Mouse (Mus musculus): ENCODE results near the gene Camta1.

Gene Camta1

DNA sequence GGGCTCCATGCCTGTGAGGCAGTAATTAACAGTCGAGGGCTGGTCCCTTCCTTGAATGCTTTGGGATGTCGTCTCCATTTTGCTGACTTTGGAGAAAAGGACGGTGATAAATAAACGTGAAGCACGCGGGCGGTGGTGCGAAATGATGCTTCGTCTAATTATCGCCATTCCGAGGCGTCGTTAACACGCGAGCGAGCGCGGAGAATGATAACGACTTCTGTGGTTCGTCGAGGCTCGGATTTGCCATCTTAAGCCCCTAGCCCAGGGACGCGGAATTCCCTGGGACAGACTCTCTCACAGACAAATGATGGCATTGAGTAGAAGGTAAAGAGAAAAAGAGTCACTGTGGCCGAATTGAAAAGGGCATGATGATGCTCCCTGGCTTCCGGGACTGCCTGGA is 485.4 kb downstream of the Camta1 start:
- no peak for DNase-seq (ENCODE audit: low spot score)

DNA sequence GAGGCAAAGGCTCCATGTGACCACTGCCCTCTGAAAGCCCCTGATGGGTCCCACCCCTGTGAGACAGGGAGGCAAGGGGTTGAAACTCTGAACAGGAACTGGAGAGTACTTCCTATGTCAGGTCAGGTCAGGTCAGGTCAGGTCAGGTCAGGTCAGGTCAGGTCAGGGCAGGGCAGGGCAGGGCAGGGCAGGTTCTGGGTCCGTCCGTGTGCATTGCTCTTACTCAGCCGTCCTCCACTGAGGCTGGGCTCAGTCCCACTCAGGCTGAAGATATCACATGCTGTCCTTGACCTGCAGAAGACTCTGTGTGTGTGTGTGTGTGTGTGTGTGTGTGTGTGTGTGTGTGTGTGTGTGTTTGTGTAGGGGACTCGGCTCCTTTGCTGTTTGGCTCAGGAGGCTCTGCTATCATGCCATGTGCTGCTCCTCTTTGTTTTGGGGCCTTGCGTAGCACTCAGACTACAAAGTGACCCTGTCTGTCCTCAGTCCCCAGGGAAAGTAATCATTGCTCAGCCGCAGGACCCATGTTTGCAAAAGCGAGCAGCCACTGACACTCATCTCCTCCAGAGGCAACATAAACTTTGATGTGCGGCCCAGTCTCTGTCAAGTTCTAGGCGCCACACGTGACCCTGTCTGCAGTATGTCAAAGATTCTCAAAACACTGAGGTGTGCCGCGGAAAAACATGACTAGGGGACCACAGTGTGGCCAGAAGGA is 488.7 kb downstream of the Camta1 start:
- no peak for DNase-seq (ENCODE audit: low spot score)

DNA sequence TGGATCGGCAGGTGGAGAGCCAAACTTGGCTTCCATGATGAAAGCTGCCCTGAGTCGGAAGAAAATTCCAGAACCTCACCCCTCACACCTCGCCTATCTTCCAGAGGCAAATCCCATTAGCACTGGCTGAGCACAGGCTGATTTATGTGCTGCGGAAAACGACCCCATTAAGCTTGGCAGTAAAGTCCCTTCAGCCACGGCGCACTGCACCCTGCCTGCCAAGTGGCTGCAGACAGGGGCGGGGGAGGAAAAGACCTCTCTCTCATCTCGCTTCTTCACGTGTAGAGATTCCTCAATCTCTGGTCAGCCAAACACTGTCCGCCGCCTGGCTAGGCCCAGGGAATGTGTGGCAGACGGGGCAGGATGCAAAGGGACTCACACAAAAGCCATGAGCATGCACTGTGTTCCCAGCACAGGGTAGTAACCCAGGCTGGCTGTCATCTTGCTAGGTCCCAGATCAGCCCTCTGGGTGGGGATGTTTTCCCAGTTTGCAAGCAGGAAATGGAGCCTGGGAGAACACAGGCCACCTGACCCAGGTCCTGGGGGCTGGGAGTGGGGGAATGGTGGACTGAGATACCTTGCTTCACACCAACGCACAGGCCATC is 494.6 kb downstream of the Camta1 start:
- DNase-seq (ENCODE audit: low spot score) = no peak

DNA sequence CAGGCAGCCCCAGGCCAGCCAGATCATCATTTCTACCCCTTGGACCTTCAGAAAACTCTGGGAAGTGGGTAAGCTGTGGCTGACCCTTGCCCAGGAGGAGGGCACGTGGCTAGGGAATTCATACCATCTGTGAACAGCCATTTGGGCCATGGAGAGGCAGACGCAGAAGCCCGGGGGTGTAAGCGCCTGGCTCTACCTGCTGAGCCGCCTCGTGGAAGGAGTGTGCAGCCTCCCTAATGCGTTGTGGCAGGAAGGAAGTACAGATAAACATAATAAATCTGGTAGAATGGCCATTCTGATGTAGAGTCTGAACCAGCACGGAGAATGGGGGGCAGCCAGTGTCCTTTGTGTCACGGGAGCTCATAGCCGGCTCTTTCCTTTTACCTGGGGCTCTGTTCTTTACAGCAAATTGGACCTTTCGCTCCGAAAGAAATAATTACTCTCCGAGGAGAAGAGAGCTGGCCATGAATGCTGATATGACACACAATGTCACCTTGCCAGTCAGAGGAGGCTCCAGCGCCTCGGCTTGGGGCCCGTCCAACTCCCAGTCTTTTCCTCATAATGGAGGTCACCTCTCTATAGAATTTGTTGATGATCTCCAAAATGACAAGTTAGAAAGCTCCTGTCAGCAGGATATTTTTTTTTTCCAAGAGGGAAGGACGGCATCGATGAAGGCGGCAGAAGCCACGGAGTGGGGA is 500.6 kb downstream of the Camta1 start:
- no peak for DNase-seq (ENCODE audit: low spot score)

DNA sequence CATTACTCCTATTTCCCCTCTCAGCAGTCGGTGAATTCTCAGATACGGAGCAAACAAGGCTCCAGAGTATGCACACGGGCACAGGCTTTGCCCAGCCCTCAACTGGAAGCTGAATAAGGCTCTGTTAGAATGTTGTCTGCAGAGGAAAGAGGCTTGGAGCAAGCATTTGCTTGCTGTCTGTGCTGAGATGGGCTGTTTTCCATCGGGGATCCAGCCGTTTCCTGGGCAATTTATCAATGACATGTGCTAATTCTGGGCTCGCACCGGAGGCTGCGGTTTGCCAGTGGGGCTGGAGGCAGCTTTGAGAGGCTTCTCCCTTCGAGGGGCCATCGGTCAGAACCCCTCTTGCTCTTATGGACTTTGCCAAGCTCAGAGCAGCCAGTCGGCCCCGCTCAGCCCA is 506.2 kb downstream of the Camta1 start:
- DNase-seq (ENCODE audit: low spot score) = no peak

DNA sequence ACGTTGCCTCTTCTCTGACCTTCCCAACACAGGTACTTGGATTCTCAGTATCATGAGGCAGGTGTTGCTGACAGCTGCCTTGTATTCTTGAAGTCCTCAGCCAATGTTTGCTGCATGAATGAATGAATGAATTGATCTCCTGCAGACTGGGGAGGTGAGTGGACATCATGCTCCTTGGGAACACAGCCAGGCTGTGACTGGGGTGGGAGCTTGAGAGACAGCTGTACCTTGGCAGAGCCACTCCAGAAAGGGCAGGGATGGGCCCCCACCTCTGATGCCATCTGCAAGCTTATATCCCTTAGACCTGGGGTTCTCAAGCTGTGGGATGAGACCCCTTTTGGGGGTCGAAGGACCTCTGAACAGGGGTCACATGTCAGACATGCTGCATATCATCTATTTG is 508.9 kb downstream of the Camta1 start:
- no peak for DNase-seq (ENCODE audit: low spot score)

DNA sequence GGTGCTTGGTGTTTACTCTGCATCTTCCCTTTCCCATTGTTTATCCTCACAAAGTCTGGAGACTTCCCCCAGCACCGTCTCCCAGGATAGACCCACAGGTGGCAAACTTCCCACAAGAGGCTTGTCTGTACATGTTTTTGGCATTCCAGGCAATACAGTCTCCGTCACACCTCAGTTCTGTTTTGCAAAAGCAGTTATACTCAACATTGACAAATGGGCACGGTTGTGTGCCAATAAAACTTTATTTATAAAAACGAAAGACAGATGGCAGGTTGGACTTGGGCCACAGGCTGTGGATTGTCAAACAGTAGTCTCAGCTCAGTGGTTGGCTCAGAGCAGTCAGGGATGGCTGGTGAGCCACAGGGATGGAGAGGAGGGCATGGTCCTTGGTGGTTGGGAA is 509.4 kb downstream of the Camta1 start:
- no peak for DNase-seq (ENCODE audit: low spot score)

DNA sequence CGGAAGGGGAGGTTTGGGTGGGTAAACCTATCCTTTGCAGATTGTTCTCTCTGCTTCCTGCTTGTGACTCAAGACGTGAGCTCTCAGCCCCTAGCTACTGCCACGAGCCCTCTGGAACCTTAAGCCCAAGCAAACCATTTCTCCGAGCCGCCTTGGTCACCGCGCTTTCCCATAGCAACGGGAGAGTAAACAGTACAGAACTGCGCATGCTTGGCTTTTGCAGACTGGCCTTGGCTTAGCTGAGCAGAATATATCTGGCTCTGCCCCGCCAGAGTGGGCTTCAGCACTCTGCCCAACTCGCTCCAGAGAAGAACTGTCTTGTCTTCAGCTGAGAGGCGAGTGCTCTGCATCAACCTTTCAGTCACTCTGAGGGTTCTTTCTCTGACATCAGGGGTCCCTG is 509.9 kb downstream of the Camta1 start:
- no peak for DNase-seq (ENCODE audit: low spot score)

DNA sequence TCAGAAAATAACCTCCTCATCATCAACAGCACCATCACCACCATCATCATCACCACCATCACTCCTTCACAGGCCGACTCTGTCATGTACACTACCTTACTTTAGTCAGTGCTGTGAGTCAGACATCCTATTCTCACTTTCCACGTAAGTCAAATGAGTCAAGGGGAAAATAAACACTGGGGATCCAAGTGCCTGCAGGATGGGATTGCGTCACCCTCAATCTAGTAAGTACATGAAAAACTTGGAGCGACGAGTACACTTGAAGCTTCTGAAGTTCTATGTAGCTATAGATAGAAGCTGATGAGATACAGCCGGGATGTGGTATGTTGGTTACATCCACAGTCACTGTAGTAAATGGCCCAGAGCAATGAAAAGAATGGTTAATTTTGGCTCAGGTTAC is 514.1 kb downstream of the Camta1 start:
- DNase-seq (ENCODE audit: low spot score) = no peak

DNA sequence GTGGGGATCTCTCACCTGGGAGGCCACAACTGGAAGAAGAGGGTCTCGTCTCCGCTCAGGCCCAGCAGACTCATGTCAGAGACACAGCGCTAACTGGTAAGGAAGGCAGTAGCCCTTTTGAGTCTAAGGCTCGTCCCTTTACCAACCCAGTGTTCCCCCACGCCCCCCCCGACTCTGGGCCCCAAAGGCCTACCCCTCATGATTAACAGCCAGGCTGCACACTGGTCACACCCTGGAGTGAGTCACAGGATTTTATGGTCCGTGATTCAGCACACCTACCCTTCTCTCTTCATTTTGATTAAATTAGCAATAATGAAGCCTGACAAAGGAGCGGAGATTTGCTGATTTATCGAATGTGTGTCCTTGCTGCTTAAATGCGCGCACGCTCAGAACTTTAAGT is 515.0 kb downstream of the Camta1 start:
- no peak for DNase-seq (ENCODE audit: low spot score)

DNA sequence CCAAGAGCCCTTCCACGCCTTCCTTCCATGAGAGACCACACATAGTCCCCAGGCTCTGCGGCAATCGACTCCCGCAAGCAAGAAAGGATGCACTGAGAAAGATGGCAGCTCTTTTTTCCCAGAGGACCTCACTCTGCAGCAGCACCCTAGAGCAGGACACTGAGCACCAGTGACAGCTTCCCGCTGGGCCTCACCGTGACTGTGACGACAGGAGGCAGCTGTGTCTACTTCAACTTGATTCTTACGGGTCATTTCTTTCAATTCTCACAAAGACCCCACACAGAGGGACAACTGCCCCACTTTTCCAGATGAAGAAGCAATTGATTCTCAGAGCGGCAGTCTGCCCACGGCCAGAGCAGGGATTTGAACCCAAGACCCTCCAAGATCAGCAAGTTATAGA is 516.9 kb downstream of the Camta1 start:
- DNase-seq (ENCODE audit: low spot score) = no peak

DNA sequence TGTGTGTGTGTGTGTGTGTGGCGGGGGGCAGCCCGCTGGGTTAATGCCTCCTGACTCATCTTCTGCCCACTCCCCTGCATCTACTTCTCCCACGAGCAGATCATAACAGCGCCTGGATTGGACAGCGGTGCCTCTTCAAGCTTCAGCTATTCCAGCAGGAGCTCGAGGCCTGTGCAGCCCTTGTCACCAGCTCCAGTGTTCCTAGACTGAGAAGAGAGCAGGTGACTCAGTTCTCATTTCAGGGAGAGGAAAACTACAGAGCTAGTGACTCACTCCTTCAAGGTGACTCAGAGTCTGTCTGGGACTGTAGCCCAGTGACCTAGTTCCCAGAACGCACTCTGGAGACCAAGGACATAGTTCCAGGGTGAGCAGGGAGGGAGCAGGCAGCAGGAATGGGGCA is 522.3 kb downstream of the Camta1 start:
- DNase-seq (ENCODE audit: low spot score) = no peak

DNA sequence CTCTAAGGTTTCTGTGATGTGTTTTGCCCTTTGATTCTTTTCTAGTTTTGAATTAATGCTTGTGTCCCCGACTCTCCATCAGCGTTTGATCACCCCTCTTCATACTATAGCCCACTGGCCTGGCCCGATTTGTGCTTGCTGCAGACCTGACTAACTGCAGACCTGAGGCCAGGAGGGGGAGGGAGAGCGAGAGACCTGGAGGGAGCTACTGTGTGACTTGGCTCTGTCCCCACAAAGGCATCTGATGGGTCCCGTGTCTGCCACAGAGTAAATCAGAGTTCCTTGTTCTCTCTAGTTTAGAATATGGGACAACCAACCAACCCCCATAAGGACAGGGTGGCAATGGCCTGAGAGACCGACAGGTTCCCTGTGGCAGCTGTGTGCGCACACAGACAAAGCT is 522.7 kb downstream of the Camta1 start:
- no peak for DNase-seq (ENCODE audit: low spot score)

DNA sequence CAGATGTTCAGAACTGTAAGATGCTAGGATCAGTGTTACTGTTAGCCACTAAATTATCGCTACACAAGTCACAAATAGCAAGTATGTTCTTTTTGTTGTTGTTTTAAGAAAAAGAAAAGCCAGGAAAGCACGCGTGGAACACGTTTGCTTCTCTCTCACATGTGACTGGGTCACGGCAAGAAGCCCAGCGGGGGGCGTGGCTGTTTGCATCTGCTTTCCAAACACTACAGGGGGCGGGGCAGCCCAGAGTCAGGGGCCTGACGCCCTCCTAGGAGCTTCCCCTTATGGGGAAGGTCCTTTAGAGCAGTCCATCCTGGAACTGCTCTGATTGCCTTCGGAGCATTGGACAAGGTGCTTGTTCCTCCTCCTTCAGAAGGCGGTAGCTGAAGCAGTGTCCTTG is 524.1 kb downstream of the Camta1 start:
- no peak for DNase-seq (ENCODE audit: low spot score)

DNA sequence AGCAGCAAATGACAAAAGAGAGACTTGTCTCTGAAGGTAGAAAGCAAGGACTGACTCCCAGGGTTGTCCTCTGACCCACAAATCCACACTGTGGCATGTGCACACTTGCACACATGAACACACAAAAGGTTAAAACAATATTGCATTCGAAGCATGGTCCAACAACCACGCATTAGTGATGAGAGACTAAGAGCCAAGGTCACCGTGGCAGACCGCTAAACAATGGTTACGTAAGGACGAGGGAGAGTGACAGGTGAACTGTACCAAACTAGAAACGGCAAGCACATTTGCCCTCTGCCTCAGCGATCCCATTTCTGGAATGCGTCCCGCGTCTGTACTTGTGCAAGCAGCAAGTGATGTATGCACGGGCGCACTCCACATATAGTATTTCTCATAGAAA is 525.3 kb downstream of the Camta1 start:
- no peak for DNase-seq (ENCODE audit: low spot score)

DNA sequence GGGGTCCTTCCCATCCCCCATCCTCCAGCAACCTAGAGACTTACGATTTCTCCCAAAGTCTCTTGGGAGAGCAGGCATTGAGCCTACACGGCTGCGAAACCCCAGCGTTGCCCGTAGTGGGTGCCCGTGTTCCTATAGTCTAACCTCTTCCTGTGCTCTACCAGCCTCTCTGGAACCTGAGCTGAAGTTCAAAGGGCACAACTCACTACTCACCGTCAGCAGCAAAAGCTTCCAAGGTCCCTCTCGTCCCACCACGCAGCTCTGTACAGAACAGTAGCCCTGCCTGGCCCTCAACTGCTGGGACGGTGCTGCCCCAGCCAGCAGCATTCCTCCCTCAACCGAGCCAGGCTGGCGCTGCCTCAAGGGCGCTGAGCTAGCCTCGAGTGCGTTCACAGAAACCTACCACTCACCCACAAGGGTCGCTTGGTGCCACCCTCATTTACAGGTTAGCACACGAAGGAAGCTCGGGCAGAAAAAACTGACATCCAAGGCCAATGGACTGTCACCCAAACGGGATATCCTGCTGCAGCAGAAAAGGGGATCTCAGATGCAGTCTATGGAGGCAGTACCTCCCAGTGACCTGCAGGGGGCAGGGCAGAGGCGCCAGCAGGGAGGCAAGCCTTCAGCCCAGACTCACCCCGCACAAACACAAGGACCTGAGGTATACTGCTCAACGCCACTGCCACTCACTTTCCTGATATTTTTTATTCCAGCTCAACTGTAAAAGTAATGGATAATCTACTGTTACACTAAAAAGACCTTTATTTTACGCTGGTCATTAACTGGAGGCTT is 526.5 kb downstream of the Camta1 start:
- DNase-seq (ENCODE audit: low spot score) = no peak

DNA sequence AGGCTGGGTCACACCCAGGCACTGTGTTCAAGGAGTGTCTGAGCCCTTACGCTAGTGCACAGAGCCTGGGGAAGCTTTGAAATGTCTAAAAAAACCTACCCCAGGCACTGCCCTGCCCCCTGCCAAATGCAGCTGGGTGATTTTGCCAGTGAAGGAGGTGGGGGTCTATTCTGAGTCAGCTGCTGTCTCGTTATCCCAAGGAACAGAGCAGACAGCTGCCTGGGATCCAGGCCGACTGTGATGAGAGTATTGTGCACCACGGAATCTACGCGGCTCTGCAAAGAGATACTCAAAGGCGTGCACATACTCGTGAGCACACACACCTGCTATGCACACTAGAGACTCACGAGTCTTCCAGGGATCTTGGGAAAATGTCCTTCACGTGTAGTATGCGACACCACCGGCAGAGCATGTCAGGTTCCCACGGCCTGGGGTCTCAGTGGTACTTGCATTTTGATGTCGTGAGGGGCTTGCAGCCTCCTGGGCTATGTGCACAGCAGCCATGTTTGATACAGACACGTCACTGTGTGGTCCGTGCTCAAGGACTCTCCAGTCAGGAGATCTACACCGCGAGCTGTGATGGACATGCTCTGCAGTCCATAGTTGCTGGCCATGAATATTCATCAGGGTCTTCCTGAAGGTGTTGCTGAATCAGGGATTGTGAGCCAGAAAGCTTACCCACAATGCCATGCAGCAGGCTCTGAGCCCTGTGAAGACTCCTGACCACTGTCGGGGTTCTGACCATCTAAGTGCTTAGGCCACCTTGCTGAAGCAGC is 529.4 kb downstream of the Camta1 start:
- no peak for DNase-seq (ENCODE audit: low spot score)

DNA sequence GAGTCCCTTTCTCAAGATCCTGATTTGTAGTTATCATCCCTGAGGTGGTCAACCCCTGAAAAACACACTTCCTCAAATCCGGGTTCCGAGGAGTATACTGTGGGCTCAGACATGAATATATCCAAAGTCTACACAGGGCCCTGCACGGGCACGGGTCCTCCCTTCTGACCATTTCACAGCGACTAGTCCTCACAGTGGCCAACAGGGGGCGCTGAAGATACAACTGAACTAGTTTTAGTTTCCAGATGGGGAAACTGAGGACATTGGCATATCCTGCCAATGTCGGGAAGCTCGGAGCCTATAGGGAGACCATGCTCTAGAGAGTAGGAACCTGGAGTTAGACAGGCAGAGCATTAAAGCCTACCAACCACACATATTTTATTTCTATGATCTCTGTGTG is 530.7 kb downstream of the Camta1 start:
- no peak for DNase-seq (ENCODE audit: low spot score)

DNA sequence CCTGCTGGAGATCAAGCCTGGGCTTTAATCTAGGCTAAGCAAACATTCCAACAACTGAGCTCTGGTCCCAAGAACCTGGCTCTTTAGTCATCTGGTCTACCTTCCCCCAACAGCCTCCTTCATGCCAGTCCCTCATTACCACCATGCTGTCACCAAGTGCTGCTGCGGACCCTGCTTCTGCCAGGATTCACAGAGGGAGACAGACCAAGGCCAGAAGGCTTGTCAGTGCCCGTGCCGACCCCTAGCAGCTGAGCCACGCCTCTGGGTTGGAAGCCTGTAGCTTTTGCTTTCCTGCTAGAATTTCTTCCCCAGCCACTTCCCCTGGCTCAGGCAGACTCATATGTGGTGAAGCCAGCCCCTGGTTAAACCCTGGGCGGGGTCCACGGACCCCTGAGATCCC is 533.6 kb downstream of the Camta1 start:
- DNase-seq (ENCODE audit: low spot score) = no peak

DNA sequence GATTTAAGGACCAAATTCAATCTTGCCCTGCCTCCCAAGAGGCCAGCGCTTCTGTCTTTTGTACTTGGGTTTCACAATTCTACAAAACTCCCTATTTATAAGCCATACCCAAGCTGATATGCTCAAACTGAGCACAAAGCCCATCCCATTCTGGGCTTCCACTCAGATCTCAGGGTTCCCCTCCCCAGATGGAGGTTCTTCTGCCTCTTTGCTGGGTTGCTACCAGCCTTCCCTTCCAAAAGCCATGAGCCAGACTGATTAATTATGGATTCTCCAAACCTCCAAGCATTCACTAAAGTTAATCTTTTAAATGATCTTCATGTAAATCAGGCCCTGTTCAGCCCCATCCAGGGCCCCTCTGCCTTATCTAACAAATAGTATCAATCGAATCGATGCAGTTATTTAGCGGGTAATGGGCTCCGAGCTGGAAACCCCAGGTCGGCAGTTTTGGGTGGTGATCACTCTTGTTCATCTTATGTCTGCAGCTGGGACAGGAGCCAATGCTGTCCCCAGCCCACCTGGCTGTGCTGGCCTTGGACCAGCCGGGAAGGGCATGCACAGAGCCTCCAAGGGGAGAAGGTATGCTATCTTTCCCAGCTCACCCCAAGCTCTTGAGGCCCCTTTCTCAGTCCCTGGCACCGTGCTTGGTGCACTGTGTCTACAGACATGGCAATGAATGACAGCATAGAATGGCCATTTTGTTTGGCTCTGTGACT is 534.5 kb downstream of the Camta1 start:
- no peak for DNase-seq (ENCODE audit: low spot score)

DNA sequence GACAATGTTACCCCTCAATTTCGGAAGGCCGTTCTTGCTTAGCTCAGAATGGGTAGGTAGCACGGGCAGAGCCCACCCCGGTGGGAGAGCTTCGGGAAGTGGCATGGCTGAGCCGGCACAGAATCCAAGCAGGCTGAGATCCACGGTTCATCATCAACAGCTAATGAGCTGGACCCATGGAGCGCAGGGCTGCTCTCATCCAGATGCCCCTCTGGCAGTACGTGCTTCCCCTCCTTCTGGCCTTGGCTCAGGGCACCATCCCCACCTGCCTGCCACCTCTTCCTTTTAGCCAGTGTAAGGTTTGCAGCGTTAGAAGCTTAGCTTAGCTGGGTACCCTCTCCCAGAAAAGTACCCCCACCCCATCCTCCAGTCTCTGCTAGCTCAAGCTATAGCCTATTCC is 545.2 kb downstream of the Camta1 start:
- DNase-seq (ENCODE audit: low spot score) = no peak

Data from T-cell, adult 2 months (primary cell).